Comparison of ENCODE assay signal across 15 mouse cellular contexts in genomic region chr5:110546136-110546535, GRCm38 (mm10). TPM values are rescaled to one million over a fixed set of nuclear protein-coding genes. Genes with fewer than 3 reads are reported as not detected.
DNase-seq lines count a peak whose midpoint lies in the region; ATAC-seq and TF ChIP-seq lines count a peak whose summit lies in the region.
"Had no signal": no experiment of that assay in that cellular context is flagged by ENCODE, and none has a peak within 500 bp of the region (broad histone marks: within the 10 kb centered on the region; RNA-seq: fewer than 3 reads in every experiment).

No protein-coding gene starts in this region.

- no peak overlapping the region for H3K27ac ChIP-seq in midbrain, embryonic 16.5 days (ENCODE audit: low read length)
- no peak overlapping the region for H3K27ac ChIP-seq in stomach, postnatal 0 days (replicated peaks)
- H3K27ac ChIP-seq: gastrocnemius, adult 2 months; kidney, embryonic 15.5 days; limb, embryonic 12.5 days had no signal

- H3K27me3 ChIP-seq in midbrain, embryonic 16.5 days (ENCODE audit: control insufficient read depth, insufficient read depth, low read depth, low read length), result peaks cover 15% of the 10 kb centered on the region
- no peaks in the 10 kb centered on the region; the same call in 1 of the 2 replicates for H3K27me3 ChIP-seq in stomach, postnatal 0 days (ENCODE audit: control insufficient read depth, insufficient read depth, low read length)

- intact Hi-C loops in left cerebral cortex, postnatal 14 days (cut with DNase I), result no loop called here

- no peak overlapping the region for H3K9ac ChIP-seq in midbrain, embryonic 16.5 days (ENCODE audit: low read depth, low read length)
- H3K9ac ChIP-seq in stomach, postnatal 0 days (ENCODE audit: low read length), result no peak overlapping the region
- H3K9ac ChIP-seq: kidney, embryonic 15.5 days; limb, embryonic 12.5 days; liver, postnatal 0 days had no signal

- DNase-seq in cerebellum, postnatal 4 days (ENCODE audit: low spot score in 2 of 2), result no peak
- peak; percentile 50 to 55 for DNase-seq in left cerebral cortex, adult 18-20 months (ENCODE audit: low spot score in 2 of 2)
- no peak for DNase-seq in left cerebral cortex, postnatal 14 days (ENCODE audit: low spot score in 2 of 2)
- DNase-seq in fat pad, adult 2 months (ENCODE audit: extremely low read depth, low read depth, low spot score), result peak; percentile 11
- no peak for DNase-seq in urinary bladder, postnatal 25 days (ENCODE audit: low spot score)
- DNase-seq in stomach, postnatal 0 days (ENCODE audit: low spot score), result no peak
- DNase-seq: gastrocnemius, adult 2 months; heart, postnatal 4 days; layer of hippocampus, adult 9-11 months; liver, postnatal 0 days; thymus, adult 18-20 months had no signal

- ATAC-seq in cerebellum, adult (ENCODE audit: insufficient number of reproducible peaks, low FRiP score, low TSS enrichment), result 0 out of 2 replicates have a peak, but pooled peaks have one; percentile 2
- no peak for ATAC-seq in midbrain, embryonic 16.5 days
- no peak for ATAC-seq in stomach, postnatal 0 days (ENCODE audit: low FRiP score, low TSS enrichment)
- ATAC-seq: liver, postnatal 0 days had no signal

- no peaks in the 10 kb centered on the region for H3K36me3 ChIP-seq in midbrain, embryonic 16.5 days (ENCODE audit: control insufficient read depth, insufficient read depth, low read length)
- no peaks in the 10 kb centered on the region for H3K36me3 ChIP-seq in stomach, postnatal 0 days (ENCODE audit: control insufficient read depth, insufficient read depth, low read length)
- H3K36me3 ChIP-seq: kidney, embryonic 15.5 days; limb, embryonic 12.5 days had no signal

- no peaks in the 10 kb centered on the region for H3K9me3 ChIP-seq in midbrain, embryonic 16.5 days (replicated peaks; ENCODE audit: control insufficient read depth, low read length, poor library complexity, severe bottlenecking)
- no peaks in the 10 kb centered on the region for H3K9me3 ChIP-seq in stomach, postnatal 0 days (ENCODE audit: control insufficient read depth, low read length)
- H3K9me3 ChIP-seq: kidney, embryonic 15.5 days; limb, embryonic 12.5 days had no signal

- 88% methylated on average over 11 of the region's 11 CpGs for WGBS in midbrain, embryonic 16.5 days
- 76% methylated on average over 11 of the region's 11 CpGs for WGBS in stomach, postnatal 0 days

- H3K4me1 ChIP-seq in midbrain, embryonic 16.5 days (ENCODE audit: control insufficient read depth, insufficient read depth, low read length), result peaks cover 30% of the 10 kb centered on the region
- H3K4me1 ChIP-seq in stomach, postnatal 0 days (replicated peaks; ENCODE audit: control insufficient read depth, insufficient read depth), result no peaks in the 10 kb centered on the region
- H3K4me1 ChIP-seq: limb, embryonic 12.5 days had no signal

- TF ChIP-seq CTCF in stomach, postnatal 0 days (IDR thresholded peaks at IDR 0.05; ENCODE audit: low read depth), result no peak

- H3K4me2 ChIP-seq in midbrain, embryonic 16.5 days (ENCODE audit: low read length), result peak overlapping the region; percentile 52
- no peak overlapping the region for H3K4me2 ChIP-seq in stomach, postnatal 0 days (replicated peaks; ENCODE audit: low read depth)
- H3K4me2 ChIP-seq: kidney, embryonic 15.5 days; limb, embryonic 12.5 days had no signal

- H3K4me3 ChIP-seq in midbrain, embryonic 16.5 days (ENCODE audit: low read depth, low read length), result peak overlapping the region; percentile 60
- H3K4me3 ChIP-seq in stomach, postnatal 0 days (ENCODE audit: low read depth, low read length), result no peak overlapping the region
- H3K4me3 ChIP-seq: gastrocnemius, adult 2 months; kidney, embryonic 15.5 days; limb, embryonic 12.5 days had no signal

- no peak for TF ChIP-seq EP300 in stomach, postnatal 0 days (optimal IDR thresholded peaks at IDR 0.05)

RNA-seq across cellular contexts. Expression of gene Galnt9, which starts 2.0 kb away (rescaled TPM):
- 100 to 1,000 TPM in 1 of 2 experiments, 10 to 100 TPM in 1; 87.0 to 117 TPM for total RNA-seq in left cerebral cortex, adult 18-20 months (2021)
- total RNA-seq in left cerebral cortex, postnatal 14 days (2021), result 10 to 100 TPM; 83.1 to 88.7 TPM
- 22.5 and 23.1 TPM in 2 replicates for polyA plus RNA-seq in midbrain, embryonic 16.5 days (2015; fragmentation: Nextera tagmentation; extraction: Ambion mirVana)
- polyA plus RNA-seq in stomach, postnatal 0 days (2015; fragmentation: Nextera tagmentation; extraction: Ambion mirVana), result 0.18 and 0.29 TPM in 2 replicates
- total RNA-seq: gastrocnemius, adult 2 months; heart, postnatal 4 days had no signal

Comparison
In these comparisons a context has a peak if more than half of its experiments do, and no peak if none do; other contexts are left out.
1. DNase-seq: peak in left cerebral cortex, adult 18-20 months (2 of 2) and fat pad, adult 2 months (single experiment); none in cerebellum, postnatal 4 days (0 of 2), left cerebral cortex, postnatal 14 days (0 of 2), urinary bladder, postnatal 25 days (single experiment) and stomach, postnatal 0 days (single experiment).